Mouse (Mus musculus) embryonic facial prominence, embryonic 14.5 days (tissue): Measurements from ENCODE around the gene Rps27a. TPM values are rescaled to one million over a fixed set of nuclear protein-coding genes. Genes with fewer than 3 reads are reported as not detected.

Experiments
- ATAC-seq: fragments of 200-750 bp; cut with Nextera tagmentation; 2 replicates; pipeline ENCODE4 v1.8.0; 2017; ENCODE audit warnings: low read depth, moderate number of reproducible peaks, moderate TSS enrichment
- DNase-seq: peaks from one replicate; pipeline ENCODE4 v3.0.0-alpha.2; 2015; ENCODE audit warnings: low spot score
- H3K27ac ChIP-seq: fragments of 300-500 bp; sonication (generic); replicated peaks from 2 replicates; pipeline ENCODE4 v1.5.1; 2014; ENCODE audit warnings: low read depth, mild to moderate bottlenecking, low read length, moderate library complexity
- H3K27me3 ChIP-seq: fragments of 300-500 bp; sonication (generic); replicated peaks from 2 replicates; pipeline ENCODE4 v1.6.1; 2014; ENCODE audit warnings: low read length; ENCODE audit not compliant: control insufficient read depth, insufficient read depth
- H3K36me3 ChIP-seq: fragments of 300-500 bp; sonication (generic); 2 replicates; pipeline ENCODE4 v1.6.1; 2014; ENCODE audit warnings: low read length, mixed read lengths; ENCODE audit not compliant: control insufficient read depth, insufficient read depth
- H3K4me1 ChIP-seq: fragments of 300-500 bp; sonication (generic); 2 replicates; pipeline ENCODE4 v1.6.1; 2014; ENCODE audit warnings: antibody characterized with exemption, low read length; ENCODE audit not compliant: control insufficient read depth, insufficient read depth
- H3K4me2 ChIP-seq: fragments of 300-500 bp; sonication (generic); 2 replicates; pipeline ENCODE4 v1.6.1; 2014; ENCODE audit warnings: low read depth, mild to moderate bottlenecking, low read length, moderate library complexity, mixed read lengths
- H3K4me3 ChIP-seq: fragments of 300-500 bp; sonication (generic); 2 replicates; pipeline ENCODE4 v1.5.1; 2014; ENCODE audit warnings: low read depth, mild to moderate bottlenecking, low read length
- H3K9ac ChIP-seq: fragments of 300-500 bp; sonication (generic); 2 replicates; pipeline ENCODE4 v1.6.1; 2014; ENCODE audit warnings: low read depth, mild to moderate bottlenecking, low read length, moderate library complexity, mixed read lengths
- H3K9me3 ChIP-seq: fragments of 300-500 bp; sonication (generic); 2 replicates; pipeline ENCODE4 v1.6.1; 2016; ENCODE audit warnings: low read length; ENCODE audit not compliant: control insufficient read depth
- WGBS: fragments of 180-500 bp; shearing (Covaris S2); extraction: QIAGEN DNeasy Blood & Tissue Kit; methylation state at CpG from one replicate; pipeline ENCODE4 v1.1.7; 2014; 5-methylcytosine and 5-hydroxymethylcytosine counted together
- polyA plus RNA-seq: library from polyadenylated mRNA; unstranded; fragments of >200 nt; fragmentation: Nextera tagmentation; extraction: Ambion mirVana; gene quantifications from 2 replicates; pipeline ENCODE4 v1.2.1, GENCODE M21; 2014

The Rps27a gene
- polyA plus RNA-seq, 1 experiment from 2014 or later: 1,473 TPM

DNA sequence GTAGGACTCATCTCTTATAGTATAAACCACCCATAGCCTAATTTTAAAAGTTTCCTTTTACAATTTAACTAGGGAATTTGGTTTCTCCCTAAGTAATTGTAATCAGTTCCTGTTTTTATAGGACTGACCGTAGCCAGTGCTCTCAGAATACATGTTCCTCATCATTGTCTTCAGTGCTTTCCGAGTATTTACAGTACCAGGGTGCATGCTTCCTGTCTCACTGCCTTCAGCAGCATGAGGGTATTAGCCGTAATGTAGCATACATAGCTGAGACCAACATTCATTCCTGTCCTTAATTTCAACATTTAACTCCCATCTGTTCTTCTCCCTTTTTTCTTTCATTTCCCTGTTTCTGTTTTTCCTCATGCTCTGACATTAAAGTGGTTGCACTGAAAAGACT is 50.9 kb downstream of the Rps27a start:
- no peak overlapping the region for H3K4me3 ChIP-seq
- H3K27ac ChIP-seq: no peak overlapping the region
- no peak for DNase-seq
- H3K4me1 ChIP-seq: no peaks in the 10 kb centered on the region
- no peak for ATAC-seq
- WGBS: 70% methylated on average over 3 of the region's 3 CpGs
- H3K36me3 ChIP-seq: peaks cover 44% of the 10 kb centered on the region
- H3K9me3 ChIP-seq: no peaks in the 10 kb centered on the region
- H3K27me3 ChIP-seq: no peaks in the 10 kb centered on the region
- H3K4me2 ChIP-seq: no peak overlapping the region
- H3K9ac ChIP-seq: no peak overlapping the region

Other genes with a start within 250 kb of the Rps27a start
- 26.2 and 27.9 TPM in 2 replicates for gene Ccdc88a, start 174.5 kb downstream of the Rps27a start, polyA plus RNA-seq
- 28.1 and 33.1 TPM in 2 replicates for gene Prorsd1, start 33.1 kb downstream of the Rps27a start, polyA plus RNA-seq
- gene Mtif2, start 21.7 kb downstream of the Rps27a start, polyA plus RNA-seq: 23.6 and 34.2 TPM in 2 replicates
- 0.12 and 0.15 TPM in 2 replicates for gene Clhc1, start 159 bp downstream of the Rps27a start, polyA plus RNA-seq
- gene Rtn4, start 144.8 kb upstream of the Rps27a start, polyA plus RNA-seq: 86.2 and 93.2 TPM in 2 replicates